Mouse (Mus musculus) CH12.LX (cell line): Measurements from ENCODE around the gene Pde5a.

ENCODE experiments used
- EP300 ChIP-seq: IDR thresholded peaks from 2 replicates; pipeline ENCODE4 v1.6.1; 2011; ENCODE audit warnings: low read length, improper control_type of control experiment
- GABPA ChIP-seq: IDR thresholded peaks from 2 replicates; pipeline ENCODE4 v1.6.1; 2012; ENCODE audit warnings: low read depth, low read length, improper control_type of control experiment, inconsistent platforms; ENCODE audit not compliant: insufficient replicate concordance
- POLR2AphosphoS2 ChIP-seq: IDR thresholded peaks from 2 replicates; pipeline ENCODE4 v1.6.1; 2011; ENCODE audit warnings: low read depth, low read length, improper control_type of control experiment
- SIN3A ChIP-seq: IDR thresholded peaks from 2 replicates; pipeline ENCODE4 v1.6.1; 2012; ENCODE audit warnings: low read length, improper control_type of control experiment, inconsistent platforms
- USF1 ChIP-seq: IDR thresholded peaks from 2 replicates; pipeline ENCODE4 v1.6.1; 2014; ENCODE audit warnings: low read depth, mild to moderate bottlenecking, inconsistent platforms, low read length, improper control_type of control experiment
- ZKSCAN1 ChIP-seq: IDR thresholded peaks from 2 replicates; pipeline ENCODE4 v1.6.1; 2012; ENCODE audit warnings: low read depth, inconsistent platforms, low read length, improper control_type of control experiment, borderline replicate concordance

GRCm38 (mm10) chr3:122800553-122801435 lies 72.0 kb downstream of the Pde5a start:
- TF ChIP-seq POLR2AphosphoS2 (no peak), GABPA (no peak), SIN3A (no peak), USF1 (no peak), EP300 (no peak), ZKSCAN1 (no peak)
